Mouse (Mus musculus): ENCODE measurements around the gene 1700123K08Rik. TPM values are rescaled to one million over a fixed set of nuclear protein-coding genes. Genes with fewer than 3 reads are reported as not detected.
"Not testable (repeated sequence)": the region's sequence is repeated elsewhere in the genome, so short reads cannot be mapped to it uniquely, and the experiment has no call there.

1700123K08Rik gene
- polyA plus RNA-seq (2011; ENCODE audit: insufficient read depth, insufficient read length, low read depth, missing spikeins) = not detected in 2 replicates

DNA sequence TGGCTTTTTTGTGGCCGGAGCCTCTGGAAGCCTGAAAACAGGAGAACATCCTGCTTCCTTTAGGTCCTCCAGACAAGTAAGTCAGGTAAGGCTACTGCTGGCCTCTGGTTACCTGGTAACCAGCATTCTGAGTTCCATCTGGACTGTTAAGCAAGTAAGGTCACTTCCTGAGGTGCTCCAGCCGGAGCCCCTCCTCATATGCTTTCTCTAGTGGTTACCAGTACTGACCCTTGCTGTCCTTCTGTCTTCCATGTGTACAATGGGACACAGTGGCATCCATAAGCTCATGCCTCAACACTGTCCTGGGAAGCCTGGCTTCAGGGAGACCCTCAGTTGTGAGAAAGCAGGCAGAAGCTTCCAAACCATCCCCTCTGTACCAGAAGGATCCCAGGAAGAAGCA is at the start of gene 1700123K08Rik:
Gene 1700123K08Rik, minus strand, starts transcription at position 101 of the 400 bp plus-strand sequence.
- not testable (repeated sequence) for H3K4me3 ChIP-seq (ENCODE audit: low read depth, low read length); H3K36me3 ChIP-seq (ENCODE audit: control insufficient read depth, insufficient read depth, low read length, poor library complexity, severe bottlenecking); H3K4me1 ChIP-seq (ENCODE audit: control insufficient read depth, insufficient read depth, low read length); H3K27ac ChIP-seq (ENCODE audit: insufficient read depth, low read length); H3K9ac ChIP-seq (ENCODE audit: low read depth, poor library complexity, severe bottlenecking); H3K9me3 ChIP-seq (replicated peaks; ENCODE audit: control insufficient read depth, insufficient read depth, low read length, poor library complexity, severe bottlenecking); H3K27me3 ChIP-seq (ENCODE audit: control insufficient read depth, insufficient read depth, low read length, poor library complexity, severe bottlenecking)

DNA sequence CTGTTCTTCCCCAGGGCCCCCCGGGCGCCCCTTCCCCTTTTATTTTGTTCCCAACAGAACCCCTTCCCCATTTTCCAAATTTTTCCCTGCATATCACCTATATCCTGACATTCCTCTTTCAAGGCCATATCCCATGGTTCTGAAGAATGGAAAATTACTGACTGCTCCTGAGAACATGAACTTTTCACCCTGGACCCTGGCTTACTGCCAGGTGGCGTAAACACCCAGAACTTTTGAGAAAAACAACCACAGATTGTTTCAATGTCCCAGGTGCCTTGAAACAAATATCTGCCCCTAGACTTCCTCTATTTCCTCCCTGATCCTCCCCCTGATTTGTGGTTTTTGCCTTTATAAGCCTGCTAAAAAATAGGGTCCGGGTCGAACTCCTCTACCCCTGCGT is 22.9 kb upstream of the 1700123K08Rik start:
- Histone ChIP-seq H3K36me3 (ENCODE audit: control insufficient read depth, insufficient read depth, low read length, poor library complexity, severe bottlenecking) (no peaks in the 10 kb centered on the region), H3K9me3 (replicated peaks; ENCODE audit: control insufficient read depth, insufficient read depth, low read length, poor library complexity, severe bottlenecking) (peaks cover 6% of the 10 kb centered on the region), H3K4me1 (ENCODE audit: control insufficient read depth, insufficient read depth, low read length) (no peaks in the 10 kb centered on the region), H3K9ac (ENCODE audit: low read depth, poor library complexity, severe bottlenecking) (no peak overlapping the region), H3K27me3 (ENCODE audit: control insufficient read depth, insufficient read depth, low read length, poor library complexity, severe bottlenecking) (no peaks in the 10 kb centered on the region), H3K4me3 (ENCODE audit: low read depth, low read length) (no peak overlapping the region), H3K27ac (ENCODE audit: insufficient read depth, low read length) (no peak overlapping the region)
- TF ChIP-seq EP300 (IDR thresholded peaks at IDR 0.05; ENCODE audit: insufficient read depth, low read depth, low read length) (no peak), CTCF (IDR thresholded peaks at IDR 0.05; ENCODE audit: low read depth, low read length) (no peak), POLR2A (IDR thresholded peaks at IDR 0.05; ENCODE audit: insufficient read depth, low read length) (no peak)

DNA sequence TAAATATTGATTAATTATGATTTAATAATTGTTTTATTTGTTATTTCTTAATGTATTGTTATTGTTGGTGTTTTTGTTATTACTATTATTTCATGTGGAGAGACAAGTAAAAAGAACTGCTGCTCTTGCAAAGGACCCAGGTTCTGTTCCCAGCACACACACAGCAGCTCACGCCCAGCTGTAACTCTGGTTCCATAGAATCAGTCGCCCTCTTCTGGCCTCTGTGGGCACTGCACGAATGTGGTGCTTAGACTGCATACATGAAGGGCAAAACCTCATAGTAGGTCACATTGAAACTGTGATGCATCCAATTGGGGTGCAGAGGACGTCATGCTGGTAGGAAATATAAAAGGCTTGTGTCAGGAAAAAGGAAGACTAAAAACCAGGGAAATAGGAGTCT is 7.1 kb upstream of the 1700123K08Rik start:
- Histone ChIP-seq H3K9ac (ENCODE audit: low read depth, poor library complexity, severe bottlenecking) (no peak overlapping the region), H3K27ac (ENCODE audit: insufficient read depth, low read length) (no peak overlapping the region), H3K36me3 (ENCODE audit: control insufficient read depth, insufficient read depth, low read length, poor library complexity, severe bottlenecking) (no peaks in the 10 kb centered on the region), H3K4me3 (ENCODE audit: low read depth, low read length) (no peak overlapping the region), H3K27me3 (ENCODE audit: control insufficient read depth, insufficient read depth, low read length, poor library complexity, severe bottlenecking) (no peaks in the 10 kb centered on the region), H3K4me1 (ENCODE audit: control insufficient read depth, insufficient read depth, low read length) (no peaks in the 10 kb centered on the region), H3K9me3 (replicated peaks; ENCODE audit: control insufficient read depth, insufficient read depth, low read length, poor library complexity, severe bottlenecking) (no peaks in the 10 kb centered on the region)
- TF ChIP-seq EP300 (IDR thresholded peaks at IDR 0.05; ENCODE audit: insufficient read depth, low read depth, low read length) (no peak), CTCF (IDR thresholded peaks at IDR 0.05; ENCODE audit: low read depth, low read length) (peak; percentile 72), POLR2A (IDR thresholded peaks at IDR 0.05; ENCODE audit: insufficient read depth, low read length) (no peak)

DNA sequence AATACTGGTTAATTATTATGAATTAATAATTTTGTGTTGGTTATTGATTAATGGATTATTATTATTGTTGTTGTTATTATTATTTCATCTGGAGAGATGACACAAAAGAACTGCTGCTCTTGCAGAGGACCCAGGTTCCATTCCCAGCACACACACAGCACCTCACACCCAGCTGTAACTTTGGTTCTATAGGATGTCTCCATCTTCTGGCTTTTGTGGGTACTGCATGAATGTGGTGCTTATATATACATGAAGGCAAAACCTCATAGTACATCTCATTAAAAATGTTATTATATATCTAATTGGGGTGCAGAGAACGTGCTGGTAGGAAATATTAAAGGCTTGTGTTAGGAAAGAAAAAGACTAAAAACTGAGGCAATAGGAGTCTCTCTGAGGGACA is 11.8 kb downstream of the 1700123K08Rik start:
- no peak overlapping the region for H3K9ac ChIP-seq (ENCODE audit: low read depth, poor library complexity, severe bottlenecking)
- peak; percentile 22 for TF ChIP-seq CTCF (IDR thresholded peaks at IDR 0.05; ENCODE audit: low read depth, low read length)
- no peak for TF ChIP-seq POLR2A (IDR thresholded peaks at IDR 0.05; ENCODE audit: insufficient read depth, low read length)
- H3K4me3 ChIP-seq (ENCODE audit: low read depth, low read length) = no peak overlapping the region
- no peaks in the 10 kb centered on the region for H3K9me3 ChIP-seq (replicated peaks; ENCODE audit: control insufficient read depth, insufficient read depth, low read length, poor library complexity, severe bottlenecking)
- H3K27me3 ChIP-seq (ENCODE audit: control insufficient read depth, insufficient read depth, low read length, poor library complexity, severe bottlenecking) = no peaks in the 10 kb centered on the region
- no peaks in the 10 kb centered on the region for H3K4me1 ChIP-seq (ENCODE audit: control insufficient read depth, insufficient read depth, low read length)
- H3K27ac ChIP-seq (ENCODE audit: insufficient read depth, low read length) = no peak overlapping the region
- H3K36me3 ChIP-seq (ENCODE audit: control insufficient read depth, insufficient read depth, low read length, poor library complexity, severe bottlenecking) = no peaks in the 10 kb centered on the region

DNA sequence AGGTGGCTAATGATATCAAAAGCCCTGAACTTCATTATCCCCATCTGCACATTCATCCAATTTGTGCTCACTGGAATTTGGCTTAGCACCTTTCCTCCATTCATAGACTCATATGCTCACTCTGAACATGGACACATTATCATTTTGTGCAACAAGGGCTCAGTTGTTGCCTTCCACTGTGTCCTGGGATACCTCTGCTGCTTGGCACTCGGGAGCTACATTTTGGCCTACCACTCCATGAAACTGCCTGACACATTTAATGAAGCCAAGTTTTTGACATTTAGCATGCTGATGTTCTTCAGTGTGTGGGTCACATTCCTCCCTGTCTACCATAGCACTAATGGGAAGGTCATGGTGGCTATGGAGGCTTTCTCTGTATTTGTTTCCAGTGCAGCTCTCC is 32.0 kb downstream of the 1700123K08Rik start:
- no peaks in the 10 kb centered on the region for H3K4me1 ChIP-seq (ENCODE audit: control insufficient read depth, insufficient read depth, low read length)
- no peaks in the 10 kb centered on the region for H3K36me3 ChIP-seq (ENCODE audit: control insufficient read depth, insufficient read depth, low read length, poor library complexity, severe bottlenecking)
- H3K9ac ChIP-seq (ENCODE audit: low read depth, poor library complexity, severe bottlenecking) = no peak overlapping the region
- H3K27ac ChIP-seq (ENCODE audit: insufficient read depth, low read length) = no peak overlapping the region
- H3K4me3 ChIP-seq (ENCODE audit: low read depth, low read length) = no peak overlapping the region
- H3K27me3 ChIP-seq (ENCODE audit: control insufficient read depth, insufficient read depth, low read length, poor library complexity, severe bottlenecking) = no peaks in the 10 kb centered on the region
- no peak for TF ChIP-seq EP300 (IDR thresholded peaks at IDR 0.05; ENCODE audit: insufficient read depth, low read depth, low read length)
- TF ChIP-seq POLR2A (IDR thresholded peaks at IDR 0.05; ENCODE audit: insufficient read depth, low read length) = no peak
- TF ChIP-seq CTCF (IDR thresholded peaks at IDR 0.05; ENCODE audit: low read depth, low read length) = no peak
- H3K9me3 ChIP-seq (replicated peaks; ENCODE audit: control insufficient read depth, insufficient read depth, low read length, poor library complexity, severe bottlenecking) = no peaks in the 10 kb centered on the region

Other genes with a start within 250 kb of the 1700123K08Rik start
- gene Pvrig, start 222.8 kb downstream of the 1700123K08Rik start, polyA plus RNA-seq (2011; ENCODE audit: insufficient read depth, insufficient read length, low read depth, missing spikeins) = not detected in 2 replicates
- 20.3 and 21.7 TPM in 2 replicates for gene Zfp157, start 123.2 kb downstream of the 1700123K08Rik start, polyA plus RNA-seq (2011; ENCODE audit: insufficient read depth, insufficient read length, low read depth, missing spikeins)
- gene Zfp68, start 55.0 kb upstream of the 1700123K08Rik start, polyA plus RNA-seq (2011; ENCODE audit: insufficient read depth, insufficient read length, low read depth, missing spikeins) = 19.3 and 20.5 TPM in 2 replicates
- gene A430033K04Rik, start 58.1 kb upstream of the 1700123K08Rik start, polyA plus RNA-seq (2011; ENCODE audit: insufficient read depth, insufficient read length, low read depth, missing spikeins) = 3.5 and 3.7 TPM in 2 replicates
- gene Fam20c, start 189.8 kb upstream of the 1700123K08Rik start, polyA plus RNA-seq (2011; ENCODE audit: insufficient read depth, insufficient read length, low read depth, missing spikeins) = 0.88 and 1.1 TPM in 2 replicates